Mouse (Mus musculus) bone marrow macrophage, adult 2 months (primary cell): ENCODE measurements around the gene Hydin. TPM values are rescaled to one million over a fixed set of nuclear protein-coding genes. Genes with fewer than 3 reads are reported as not detected.
"Not testable (repeated sequence)": the region's sequence is repeated elsewhere in the genome, so short reads cannot be mapped to it uniquely, and the experiment has no call there.

Experiments used
- H3K27ac ChIP-seq: 2 replicates; pipeline ENCODE4 v1.5.1; 2012; ENCODE audit warnings: low read depth, low read length; ENCODE audit not compliant: insufficient read depth
- H3K4me1 ChIP-seq: 2 replicates; pipeline ENCODE4 v1.6.1; 2012; ENCODE audit warnings: low read length; ENCODE audit not compliant: control insufficient read depth, insufficient read depth
- H3K4me3 ChIP-seq: 2 replicates; pipeline ENCODE4 v1.5.1; 2012; ENCODE audit warnings: mild to moderate bottlenecking, low read length, moderate library complexity; ENCODE audit not compliant: insufficient read depth
- CTCF ChIP-seq: IDR thresholded peaks from 2 replicates; pipeline ENCODE4 v1.5.1; 2012; ENCODE audit warnings: low read depth, mild to moderate bottlenecking, low read length, moderate library complexity
- POLR2A ChIP-seq: IDR thresholded peaks from 2 replicates; pipeline ENCODE4 v1.6.1; 2012; ENCODE audit warnings: mild to moderate bottlenecking, low read depth, low read length, borderline replicate concordance
- polyA plus RNA-seq: library from polyadenylated mRNA; stranded (reverse); fragments of >200 nt; gene quantifications from 2 replicates; pipeline ENCODE4 v1.2.4, GENCODE M21; 2012; ENCODE audit not compliant: missing spikeins, insufficient read depth, insufficient read length

Gene Hydin
- polyA plus RNA-seq, 1 experiment: 0.32 TPM

GRCm38 (mm10) chr8:110500253-110500652 is 233.5 kb downstream of the Hydin start:
- Histone ChIP-seq H3K4me3 (no peak overlapping the region), H3K27ac (no peak overlapping the region), H3K4me1 (no peaks in the 10 kb centered on the region)
- no peak for TF ChIP-seq CTCF
- no peak for TF ChIP-seq POLR2A

- Histone ChIP-seq H3K27ac (no peak overlapping the region), H3K4me1 (no peaks in the 10 kb centered on the region), H3K4me3 (no peak overlapping the region)
- TF ChIP-seq POLR2A (no peak), CTCF (no peak)
Observed at GRCm38 (mm10) chr8:110500661-110501060, 233.9 kb downstream of the Hydin start.

- Histone ChIP-seq H3K4me3 (no peak overlapping the region), H3K4me1 (no peaks in the 10 kb centered on the region), H3K27ac (no peak overlapping the region)
- TF ChIP-seq CTCF (no peak), POLR2A (no peak)
Observed at GRCm38 (mm10) chr8:110501330-110501729, 234.6 kb downstream of the Hydin start.

- Histone ChIP-seq H3K27ac (no peak overlapping the region), H3K4me1 (no peaks in the 10 kb centered on the region), H3K4me3 (no peak overlapping the region)
- TF ChIP-seq POLR2A (no peak), CTCF (no peak)
Observed at GRCm38 (mm10) chr8:110502880-110503279, 236.1 kb downstream of the Hydin start.

GRCm38 (mm10) chr8:110508766-110509165 is 242.0 kb downstream of the Hydin start:
- H3K4me3 ChIP-seq: no peak overlapping the region
- TF ChIP-seq POLR2A (no peak), CTCF (no peak)

GRCm38 (mm10) chr8:110519790-110520189 is 253.0 kb downstream of the Hydin start:
- no peaks in the 10 kb centered on the region for H3K4me1 ChIP-seq
- no peak overlapping the region for H3K27ac ChIP-seq
- TF ChIP-seq CTCF (no peak), POLR2A (no peak)
- H3K4me3 ChIP-seq: no peak overlapping the region

More at GRCm38 (mm10) chr8:110508766-110509165, 242.0 kb downstream of the Hydin start:
- Histone ChIP-seq H3K4me1 (no peaks in the 10 kb centered on the region), H3K27ac (no peak overlapping the region)

- Histone ChIP-seq H3K4me1 (no peaks in the 10 kb centered on the region), H3K4me3 (no peak overlapping the region), H3K27ac (no peak overlapping the region)
- TF ChIP-seq CTCF: no peak
- no peak for TF ChIP-seq POLR2A
Observed at GRCm38 (mm10) chr8:110521851-110522250, 255.1 kb downstream of the Hydin start.

- H3K4me1 ChIP-seq, H3K27ac ChIP-seq, H3K4me3 ChIP-seq: not testable (repeated sequence)
Observed at GRCm38 (mm10) chr8:110522495-110522894, 255.7 kb downstream of the Hydin start.

- Histone ChIP-seq H3K27ac (no peak overlapping the region), H3K4me1 (no peaks in the 10 kb centered on the region), H3K4me3 (no peak overlapping the region)
- TF ChIP-seq POLR2A: no peak
- no peak for TF ChIP-seq CTCF
Observed at GRCm38 (mm10) chr8:110522985-110523384, 256.2 kb downstream of the Hydin start.

- TF ChIP-seq CTCF (no peak), POLR2A (no peak)
- H3K27ac ChIP-seq: no peak overlapping the region
Observed at GRCm38 (mm10) chr8:110525229-110525628, 258.5 kb downstream of the Hydin start.

GRCm38 (mm10) chr8:110530008-110530762 is 263.4 kb downstream of the Hydin start:
- no peaks in the 10 kb centered on the region for H3K4me1 ChIP-seq
- TF ChIP-seq CTCF: no peak
- no peak for TF ChIP-seq POLR2A
- H3K4me3 ChIP-seq: no peak overlapping the region
- H3K27ac ChIP-seq: no peak overlapping the region

More at GRCm38 (mm10) chr8:110525229-110525628, 258.5 kb downstream of the Hydin start:
- H3K4me1 ChIP-seq: no peaks in the 10 kb centered on the region
- no peak overlapping the region for H3K4me3 ChIP-seq
